Comparison of ENCODE assay signal across 17 mouse cellular contexts in genomic region chr15:89285478-89285877, GRCm38 (mm10). TPM values are rescaled to one million over a fixed set of nuclear protein-coding genes. Genes with fewer than 3 reads are reported as not detected.
DNase-seq lines count a peak whose midpoint lies in the region; ATAC-seq and TF ChIP-seq lines count a peak whose summit lies in the region.
"Had no signal": no experiment of that assay in that cellular context is flagged by ENCODE, and none has a peak within 500 bp of the region (broad histone marks: within the 10 kb centered on the region; RNA-seq: fewer than 3 reads in every experiment).

No protein-coding gene starts in this region.

- peaks cover 34% of the 10 kb centered on the region for H3K36me3 ChIP-seq in intestine, embryonic 15.5 days
- peaks cover 77% of the 10 kb centered on the region for H3K36me3 ChIP-seq in intestine, postnatal 0 days (ENCODE audit: control insufficient read depth, insufficient read depth)
- H3K36me3 ChIP-seq in erythroblast, embryonic 14.5 days (ENCODE audit: control insufficient read depth), result peaks cover 100% of the 10 kb centered on the region
- peaks cover 68% of the 10 kb centered on the region for H3K36me3 ChIP-seq in liver, postnatal 0 days (replicated peaks; ENCODE audit: insufficient read depth, low read length)

- 0 out of 2 replicates have a peak, but pooled peaks have one; percentile 22 for ATAC-seq in intestine, embryonic 15.5 days
- no peak for ATAC-seq in intestine, postnatal 0 days
- ATAC-seq in liver, postnatal 0 days, result peak; percentile 89
- ATAC-seq: activated CD4-positive, CD25-positive, alpha-beta regulatory T cell, adult 4 months had no signal

- H3K4me1 ChIP-seq in intestine, embryonic 15.5 days (replicated peaks), result no peaks in the 10 kb centered on the region
- H3K4me1 ChIP-seq in intestine, postnatal 0 days (replicated peaks; ENCODE audit: control insufficient read depth, insufficient read depth, low read length), result no peaks in the 10 kb centered on the region
- no peaks in the 10 kb centered on the region for H3K4me1 ChIP-seq in bone marrow, adult 2 months (ENCODE audit: control insufficient read depth, insufficient read depth, low read length)
- peaks cover 49% of the 10 kb centered on the region for H3K4me1 ChIP-seq in erythroblast, embryonic 14.5 days (ENCODE audit: control insufficient read depth)
- H3K4me1 ChIP-seq in liver, postnatal 0 days (ENCODE audit: insufficient read depth), result 0 out of 2 replicates have a peak, but pooled peaks cover 3% of the 10 kb centered on the region
- H3K4me1 ChIP-seq: hindbrain, embryonic 12.5 days had no signal

- TF ChIP-seq CTCF in intestine, postnatal 0 days (IDR thresholded peaks at IDR 0.05; ENCODE audit: low read depth), result no peak
- no peak for TF ChIP-seq CTCF in bone marrow, adult 2 months (IDR thresholded peaks at IDR 0.05; ENCODE audit: control insufficient read depth, insufficient read depth, low read length)
- TF ChIP-seq CTCF in liver, postnatal 0 days (IDR thresholded peaks at IDR 0.05; ENCODE audit: low read depth), result no peak

- H3K9ac ChIP-seq in intestine, embryonic 15.5 days, result no peak overlapping the region
- H3K9ac ChIP-seq in intestine, postnatal 0 days (ENCODE audit: low read depth, low read length), result no peak overlapping the region
- H3K9ac ChIP-seq in liver, postnatal 0 days (replicated peaks), result no peak overlapping the region
- H3K9ac ChIP-seq: heart, embryonic 13.5 days; hindbrain, embryonic 12.5 days had no signal

- H3K27ac ChIP-seq in intestine, embryonic 15.5 days, result no peak overlapping the region
- no peak overlapping the region for H3K27ac ChIP-seq in intestine, postnatal 0 days (ENCODE audit: low read depth, low read length)
- H3K27ac ChIP-seq in bone marrow, adult 2 months (ENCODE audit: control insufficient read depth, insufficient read depth, low read depth, low read length, poor library complexity), result peak overlapping the region; percentile 49; the same call in 1 of the 2 replicates
- H3K27ac ChIP-seq in liver, postnatal 0 days (ENCODE audit: low read depth), result peak overlapping the region; percentile 60
- H3K27ac ChIP-seq: heart, embryonic 13.5 days; hindbrain, embryonic 12.5 days had no signal

- H3K4me2 ChIP-seq in intestine, embryonic 15.5 days (replicated peaks), result no peak overlapping the region
- H3K4me2 ChIP-seq in intestine, postnatal 0 days (replicated peaks; ENCODE audit: low read depth), result no peak overlapping the region
- H3K4me2 ChIP-seq in liver, postnatal 0 days (ENCODE audit: low read depth, low read length), result peak overlapping the region; percentile 51
- H3K4me2 ChIP-seq: heart, embryonic 13.5 days; hindbrain, embryonic 12.5 days had no signal

- no peaks in the 10 kb centered on the region for H3K27me3 ChIP-seq in intestine, embryonic 15.5 days (replicated peaks)
- no peaks in the 10 kb centered on the region for H3K27me3 ChIP-seq in intestine, postnatal 0 days (replicated peaks; ENCODE audit: control insufficient read depth, insufficient read depth, low read length)
- no peaks in the 10 kb centered on the region for H3K27me3 ChIP-seq in erythroblast, embryonic 14.5 days (ENCODE audit: control insufficient read depth)
- H3K27me3 ChIP-seq in liver, postnatal 0 days (ENCODE audit: insufficient read depth, low read length), result no peaks in the 10 kb centered on the region
- H3K27me3 ChIP-seq: heart, embryonic 13.5 days; hindbrain, embryonic 12.5 days had no signal

- peak; percentile 74 for TF ChIP-seq EP300 in liver, postnatal 0 days (IDR thresholded peaks at IDR 0.05; ENCODE audit: low read depth)

- no peak overlapping the region for H3K4me3 ChIP-seq in intestine, embryonic 15.5 days (replicated peaks)
- H3K4me3 ChIP-seq in intestine, postnatal 0 days (ENCODE audit: low read depth, low read length), result no peak overlapping the region
- no peak overlapping the region for H3K4me3 ChIP-seq in bone marrow, adult 2 months (replicated peaks; ENCODE audit: control insufficient read depth, low read depth, low read length)
- peak overlapping the region; percentile 51 for H3K4me3 ChIP-seq in erythroblast, embryonic 14.5 days (replicated peaks)
- H3K4me3 ChIP-seq in liver, postnatal 0 days (ENCODE audit: low read depth, low read length), result no peak overlapping the region
- H3K4me3 ChIP-seq: heart, embryonic 13.5 days; hindbrain, embryonic 12.5 days had no signal

- no peak for TF ChIP-seq POLR2A in bone marrow, adult 2 months (IDR thresholded peaks at IDR 0.05; ENCODE audit: borderline replicate concordance, control insufficient read depth, low read depth, low read length)

- no peaks in the 10 kb centered on the region for H3K9me3 ChIP-seq in intestine, embryonic 15.5 days
- H3K9me3 ChIP-seq in intestine, postnatal 0 days (ENCODE audit: control insufficient read depth), result no peaks in the 10 kb centered on the region
- H3K9me3 ChIP-seq in erythroblast, embryonic 14.5 days (ENCODE audit: control insufficient read depth, low read length), result no peaks in the 10 kb centered on the region
- no peaks in the 10 kb centered on the region for H3K9me3 ChIP-seq in liver, postnatal 0 days (ENCODE audit: low read length)
- H3K9me3 ChIP-seq: heart, embryonic 13.5 days; hindbrain, embryonic 12.5 days had no signal

- no peak for DNase-seq in liver, postnatal 0 days
- no peak for DNase-seq in neural tube, embryonic 10.5 days (ENCODE audit: extremely low spot score, low spot score)
- no peak for DNase-seq in ovary, postnatal 36 days (ENCODE audit: low spot score)
- no peak for DNase-seq in adrenal gland, postnatal 4 days (ENCODE audit: low spot score in 2 of 2)
- DNase-seq: cerebellum, adult 8-10 months; lung, adult 18-20 months; right cerebral cortex, postnatal 4 days had no signal

- 90% methylated on average over 5 of the region's 5 CpGs for WGBS in intestine, embryonic 15.5 days
- 93% methylated on average over 5 of the region's 5 CpGs for WGBS in intestine, postnatal 0 days
- 61% methylated on average over 5 of the region's 5 CpGs for WGBS in bone marrow, adult 2 months
- WGBS in liver, postnatal 0 days (ENCODE audit: insufficient replicate concordance), result 69% methylated on average over 5 of the region's 5 CpGs

RNA-seq across cellular contexts. Expression of gene Sbf1, which starts 29.6 kb away (rescaled TPM):
- polyA plus RNA-seq in intestine, embryonic 15.5 days (2015; fragmentation: Nextera tagmentation; extraction: Ambion mirVana), result 35.1 and 38.8 TPM in 2 replicates
- 22.2 and 24.2 TPM in 2 replicates for polyA plus RNA-seq in intestine, postnatal 0 days (2015; fragmentation: Nextera tagmentation; extraction: Ambion mirVana)
- 54.0 and 160 TPM in 2 replicates for polyA plus RNA-seq in bone marrow, adult 2 months (2011; ENCODE audit: insufficient read depth, insufficient read length, low replicate concordance, missing spikeins)
- 28.7 and 42.5 TPM in 2 replicates for polyA plus RNA-seq in erythroblast, embryonic 14.5 days (2012)
- polyA plus RNA-seq in liver, postnatal 0 days (2015; fragmentation: Nextera tagmentation; extraction: Ambion mirVana), result 16.5 and 17.0 TPM in 2 replicates
- total RNA-seq in adrenal gland, postnatal 4 days (2021), result 100 to 1,000 TPM; 108 to 111 TPM

RNA-seq across cellular contexts. Expression of gene Adm2, which starts 37.0 kb away (rescaled TPM):
- polyA plus RNA-seq in intestine, embryonic 15.5 days (2015; fragmentation: Nextera tagmentation; extraction: Ambion mirVana), result 1.4 and 1.5 TPM in 2 replicates
- polyA plus RNA-seq in intestine, postnatal 0 days (2015; fragmentation: Nextera tagmentation; extraction: Ambion mirVana), result 0.14 TPM in 1 of 2 replicates, not detected in the other
- 2.7 TPM in 1 of 2 replicates, not detected in the other for polyA plus RNA-seq in bone marrow, adult 2 months (2011; ENCODE audit: insufficient read depth, insufficient read length, low replicate concordance, missing spikeins)
- 0.27 and 0.53 TPM in 2 replicates for polyA plus RNA-seq in erythroblast, embryonic 14.5 days (2012)
- polyA plus RNA-seq in liver, postnatal 0 days (2015; fragmentation: Nextera tagmentation; extraction: Ambion mirVana), result 1.4 and 3.7 TPM in 2 replicates
- total RNA-seq in adrenal gland, postnatal 4 days (2021), result under 1 TPM in 1 of 2 experiments, not detected in 1; 0.53 TPM
- total RNA-seq: gastrocnemius, adult 18-20 months; left cerebral cortex, postnatal 14 days had no signal
- polyA plus RNA-seq: activated CD4-positive, CD25-positive, alpha-beta regulatory T cell, adult 4 months; hindbrain, embryonic 12.5 days had no signal

RNA-seq across cellular contexts. Expression of gene Miox, which starts 48.7 kb away (rescaled TPM):
- 0.32 and 0.36 TPM in 2 replicates for polyA plus RNA-seq in intestine, embryonic 15.5 days (2015; fragmentation: Nextera tagmentation; extraction: Ambion mirVana)
- polyA plus RNA-seq in intestine, postnatal 0 days (2015; fragmentation: Nextera tagmentation; extraction: Ambion mirVana), result not detected in 2 replicates
- 15.5 TPM in 1 of 2 replicates, not detected in the other for polyA plus RNA-seq in bone marrow, adult 2 months (2011; ENCODE audit: insufficient read depth, insufficient read length, low replicate concordance, missing spikeins)
- polyA plus RNA-seq in erythroblast, embryonic 14.5 days (2012), result not detected in 2 replicates
- polyA plus RNA-seq in liver, postnatal 0 days (2015; fragmentation: Nextera tagmentation; extraction: Ambion mirVana), result 22.9 and 27.0 TPM in 2 replicates
- total RNA-seq in adrenal gland, postnatal 4 days (2021), result 10 to 100 TPM in 1 of 2 experiments, 1 to 10 TPM in 1; 6.0 to 90.1 TPM
- total RNA-seq: left cerebral cortex, postnatal 14 days had no signal
- polyA plus RNA-seq: activated CD4-positive, CD25-positive, alpha-beta regulatory T cell, adult 4 months; heart, embryonic 13.5 days; hindbrain, embryonic 12.5 days; thymus, postnatal 0 days had no signal

Comparison
In these comparisons a context has a peak if more than half of its experiments do, and no peak if none do; other contexts are left out.
1. H3K27ac ChIP-seq: peak in bone marrow, adult 2 months (single experiment) and liver, postnatal 0 days (single experiment); none in intestine, embryonic 15.5 days (single experiment) and intestine, postnatal 0 days (single experiment).